Mouse (Mus musculus) heart, postnatal 0 days (tissue): ENCODE measurements around the gene Meaf6. TPM values are rescaled to one million over a fixed set of nuclear protein-coding genes. Genes with fewer than 3 reads are reported as not detected.

Source experiments
- ATAC-seq: fragments of 200-750 bp; cut with Nextera tagmentation; 2 replicates; pipeline ENCODE4 v1.8.0; 2017; ENCODE audit warnings: low read depth, moderate number of reproducible peaks, moderate library complexity; ENCODE audit not compliant: insufficient read depth
- DNase-seq: peaks from one replicate; pipeline ENCODE4 v3.0.0-alpha.2; 2016; ENCODE audit warnings: low spot score
- H3K27ac ChIP-seq: fragments of 300-500 bp; sonication (generic); 2 replicates; pipeline ENCODE4 v1.5.1; 2014; ENCODE audit warnings: low read depth, mild to moderate bottlenecking
- H3K27me3 ChIP-seq: fragments of 300-500 bp; sonication (generic); 2 replicates; pipeline ENCODE4 v1.6.1; 2014; ENCODE audit warnings: low read length, mixed read lengths; ENCODE audit not compliant: control insufficient read depth, insufficient read depth
- H3K36me3 ChIP-seq: fragments of 300-500 bp; sonication (generic); replicated peaks from 2 replicates; pipeline ENCODE4 v1.6.1; 2014; ENCODE audit warnings: low read length, mixed read lengths; ENCODE audit not compliant: control insufficient read depth, insufficient read depth
- H3K4me1 ChIP-seq: fragments of 300-500 bp; sonication (generic); 2 replicates; pipeline ENCODE4 v1.6.1; 2014; ENCODE audit warnings: antibody characterized with exemption; ENCODE audit not compliant: control insufficient read depth, insufficient read depth
- H3K4me2 ChIP-seq: fragments of 300-500 bp; sonication (generic); 2 replicates; pipeline ENCODE4 v1.6.1; 2014; ENCODE audit warnings: low read depth, mild to moderate bottlenecking, low read length, moderate library complexity
- H3K4me3 ChIP-seq: fragments of 300-500 bp; sonication (generic); 2 replicates; pipeline ENCODE4 v1.5.1; 2014; ENCODE audit warnings: low read depth, low read length
- H3K9ac ChIP-seq: fragments of 300-500 bp; sonication (generic); replicated peaks from 2 replicates; pipeline ENCODE4 v1.6.1; 2014; ENCODE audit warnings: low read depth, low read length, mixed read lengths
- H3K9me3 ChIP-seq: fragments of 300-500 bp; sonication (generic); replicated peaks from 2 replicates; pipeline ENCODE4 v1.6.1; 2016; ENCODE audit warnings: low read length; ENCODE audit not compliant: control insufficient read depth
- CTCF ChIP-seq: IDR thresholded peaks from 2 replicates; pipeline ENCODE4 v1.5.1; 2016; ENCODE audit warnings: antibody characterized with exemption, control low read depth, low read depth
- EP300 ChIP-seq: IDR thresholded peaks from 2 replicates; pipeline ENCODE4 v1.6.1; 2016; ENCODE audit warnings: antibody characterized with exemption, low read depth
- WGBS: fragments of 180-500 bp; shearing (Covaris S2); extraction: QIAGEN DNeasy Blood & Tissue Kit; methylation state at CpG from one replicate; pipeline ENCODE4 v1.1.7; 2014; 5-methylcytosine and 5-hydroxymethylcytosine counted together
- polyA plus RNA-seq: library from polyadenylated mRNA; unstranded; fragments of >200 nt; fragmentation: Nextera tagmentation; extraction: Ambion mirVana; gene quantifications from 2 replicates; pipeline ENCODE4 v1.2.1, GENCODE M21; 2015
- total RNA-seq: library from RNA; depleted of rRNA; stranded (reverse); fragments of >200 nt; gene quantifications from 2 replicates; pipeline ENCODE4 v1.2.3, GENCODE M21; 2014; ENCODE audit warnings: low replicate concordance

The Meaf6 gene
- total and polyA plus RNA-seq, 2 experiments from 2014 or later = 28.9 TPM

GRCm38 (mm10) chr4:125116090-125116861, 31.3 kb downstream of the Meaf6 start:
- peak overlapping the region; percentile 12; the same call in 1 of the 2 replicates for H3K27ac ChIP-seq
- DNase-seq = no peak
- H3K4me2 ChIP-seq = no peak overlapping the region
- H3K4me1 ChIP-seq = no peaks in the 10 kb centered on the region
- H3K36me3 ChIP-seq = peaks cover 28% of the 10 kb centered on the region
- TF ChIP-seq EP300 (no peak), CTCF (no peak)
- no peak overlapping the region for H3K9ac ChIP-seq
- no peak overlapping the region for H3K4me3 ChIP-seq
- H3K27me3 ChIP-seq = no peaks in the 10 kb centered on the region
- WGBS = 59% methylated on average over 9 of the region's 9 CpGs
- no peak for ATAC-seq
- H3K9me3 ChIP-seq = no peaks in the 10 kb centered on the region

GRCm38 (mm10) chr4:125116929-125117328, 32.0 kb downstream of the Meaf6 start:
- Histone ChIP-seq H3K4me2 (no peak overlapping the region), H3K4me1 (no peaks in the 10 kb centered on the region), H3K4me3 (no peak overlapping the region), H3K27me3 (no peaks in the 10 kb centered on the region), H3K9ac (no peak overlapping the region), H3K9me3 (no peaks in the 10 kb centered on the region), H3K36me3 (peaks cover 22% of the 10 kb centered on the region), H3K27ac (no peak overlapping the region)
- no peak for TF ChIP-seq CTCF
- no peak for TF ChIP-seq EP300
- 61% methylated on average over 13 of the region's 13 CpGs for WGBS
- no peak for DNase-seq
- ATAC-seq = no peak

- Histone ChIP-seq H3K27ac (no peak overlapping the region), H3K4me3 (no peak overlapping the region), H3K9me3 (no peaks in the 10 kb centered on the region), H3K4me2 (no peak overlapping the region), H3K36me3 (peaks cover 22% of the 10 kb centered on the region), H3K27me3 (no peaks in the 10 kb centered on the region), H3K4me1 (peaks cover 5% of the 10 kb centered on the region), H3K9ac (no peak overlapping the region)
- 81% methylated on average over 7 of the region's 7 CpGs for WGBS
- DNase-seq (no peak), ATAC-seq (no peak)
- TF ChIP-seq CTCF = no peak
- no peak for TF ChIP-seq EP300
Observed at GRCm38 (mm10) chr4:125117902-125118320, 33.0 kb downstream of the Meaf6 start.

GRCm38 (mm10) chr4:125119070-125119469, 34.1 kb downstream of the Meaf6 start:
- Histone ChIP-seq H3K9me3 (no peaks in the 10 kb centered on the region), H3K36me3 (peaks cover 22% of the 10 kb centered on the region), H3K27ac (no peak overlapping the region), H3K27me3 (no peaks in the 10 kb centered on the region), H3K4me1 (peaks cover 14% of the 10 kb centered on the region), H3K4me3 (no peak overlapping the region), H3K9ac (no peak overlapping the region), H3K4me2 (no peak overlapping the region)
- WGBS = 55% methylated on average over 10 of the region's 10 CpGs
- TF ChIP-seq EP300 = no peak
- no peak for TF ChIP-seq CTCF
- no peak for ATAC-seq
- no peak for DNase-seq

GRCm38 (mm10) chr4:125119721-125120120, 34.8 kb downstream of the Meaf6 start:
- WGBS = 79% methylated on average over 11 of the region's 11 CpGs
- Histone ChIP-seq H3K9ac (no peak overlapping the region), H3K27me3 (no peaks in the 10 kb centered on the region), H3K4me3 (no peak overlapping the region), H3K4me1 (peaks cover 17% of the 10 kb centered on the region), H3K36me3 (peaks cover 22% of the 10 kb centered on the region), H3K9me3 (no peaks in the 10 kb centered on the region), H3K4me2 (no peak overlapping the region), H3K27ac (no peak overlapping the region)
- ATAC-seq (no peak), DNase-seq (no peak)
- TF ChIP-seq EP300 (no peak), CTCF (no peak)
